Mouse (Mus musculus): Measurements from ENCODE around the gene Lrrc8c. TPM values are rescaled to one million over a fixed set of nuclear protein-coding genes. Genes with fewer than 3 reads are reported as not detected.
"Not testable (repeated sequence)": the region's sequence is repeated elsewhere in the genome, so short reads cannot be mapped to it uniquely, and the experiment has no call there.

Gene Lrrc8c
- total RNA-seq, 4 experiments from 2014 or later = 4.7 to 8.1 (median 5.5) TPM

DNA sequence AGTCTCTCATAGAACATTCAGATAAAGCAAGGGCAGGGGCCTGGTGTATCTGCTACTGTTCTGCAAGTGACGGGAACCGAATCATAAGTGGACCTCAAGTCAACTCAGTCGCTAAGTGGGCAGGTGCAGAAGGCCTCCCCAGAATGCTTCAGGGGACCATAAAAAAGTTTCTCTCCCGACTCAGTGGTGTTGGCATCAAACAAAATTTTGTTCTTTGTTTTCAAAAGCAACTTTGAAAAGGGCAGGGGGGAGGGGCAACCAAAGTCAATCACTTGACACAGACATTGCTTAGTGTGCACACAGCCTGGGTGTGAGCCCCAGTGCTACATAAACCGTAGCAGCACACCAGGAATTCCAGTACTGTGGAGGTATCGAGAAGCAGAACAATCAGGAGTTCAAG is 116.4 kb downstream of the Lrrc8c start:
- no peak for DNase-seq (ENCODE audit: low spot score in 2 of 2)

DNA sequence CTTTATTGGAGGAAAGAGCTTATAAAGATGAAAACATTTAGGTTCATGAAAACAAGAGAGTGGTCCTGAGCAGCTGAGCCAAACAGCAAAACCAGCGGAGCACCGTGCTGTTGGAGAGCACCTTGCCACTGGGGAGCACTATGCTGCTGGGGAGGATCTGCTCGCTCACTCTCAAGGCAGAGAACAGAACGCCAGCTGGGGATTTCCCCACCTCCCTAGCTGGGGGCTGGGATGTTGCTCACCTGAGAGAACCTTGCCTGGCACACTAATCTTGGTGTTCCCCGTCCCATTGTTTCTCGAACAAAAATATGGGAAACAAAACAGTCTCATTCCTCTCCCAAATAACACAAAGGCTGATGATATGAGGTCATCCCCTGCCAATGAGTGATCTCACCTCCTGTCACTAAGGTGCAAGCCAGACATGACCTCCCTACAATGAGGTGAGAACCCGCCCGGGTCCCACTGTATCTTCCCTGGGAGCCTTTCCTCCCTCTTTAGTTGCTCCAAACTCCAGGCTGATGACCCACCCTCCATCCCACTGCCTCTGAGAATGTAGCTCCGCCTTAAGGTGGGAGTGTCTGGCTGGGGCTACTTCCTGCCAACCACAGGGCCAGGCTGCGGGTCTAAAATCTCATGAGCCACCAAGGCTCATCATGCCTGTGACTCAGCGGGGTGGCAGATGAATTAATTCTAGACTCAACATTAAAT is 117.5 kb downstream of the Lrrc8c start:
- no peak for DNase-seq (ENCODE audit: low spot score in 2 of 2)

DNA sequence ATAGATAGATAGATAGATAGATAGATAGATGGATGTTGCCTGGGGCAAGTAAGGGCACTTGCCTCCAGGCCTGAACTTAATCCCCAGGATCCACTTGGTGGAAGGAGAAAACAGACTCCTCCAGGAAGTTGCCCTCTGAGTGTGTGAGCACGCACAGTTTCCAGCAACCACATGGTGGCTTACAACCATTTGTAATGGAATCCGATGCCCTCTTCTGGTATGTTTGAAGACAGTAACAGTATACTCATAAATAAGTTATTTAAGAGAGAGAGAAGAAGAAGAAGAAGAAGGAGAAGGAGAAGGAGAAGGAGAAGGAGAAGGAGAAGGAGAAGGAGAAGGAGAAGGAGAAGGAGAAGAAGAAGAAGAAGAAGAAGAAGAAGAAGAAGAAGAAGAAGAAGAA is 119.1 kb downstream of the Lrrc8c start:
- DNase-seq (ENCODE audit: low spot score in 2 of 2) = not testable (repeated sequence)

- no peak for DNase-seq (ENCODE audit: low spot score in 2 of 2)
These were observed 119.7 kb downstream of the Lrrc8c start for GRCm38 (mm10) chr5:105638916-105639315.

- DNase-seq (ENCODE audit: low spot score in 2 of 2) = no peak
These were observed 120.2 kb downstream of the Lrrc8c start for GRCm38 (mm10) chr5:105639363-105639762.

DNA sequence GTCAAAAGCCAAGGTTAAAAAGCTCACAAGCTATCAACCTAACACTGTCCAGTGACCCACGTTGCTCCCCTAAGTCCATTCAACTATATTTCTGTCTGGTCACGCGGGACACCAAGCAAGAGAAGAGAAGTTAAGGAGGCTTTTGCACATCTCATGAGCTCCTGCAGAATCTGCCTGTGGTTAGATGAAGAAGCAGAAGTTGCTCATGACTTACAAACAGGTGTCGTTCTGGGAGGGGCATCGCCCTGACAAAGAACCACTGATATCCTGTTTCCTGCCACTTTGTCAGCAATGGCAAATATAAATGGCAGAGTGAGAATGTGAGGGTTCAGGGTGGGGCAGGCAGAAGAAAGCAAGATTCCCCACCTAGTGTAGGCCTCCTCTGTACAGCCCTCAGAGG is 123.3 kb downstream of the Lrrc8c start:
- no peak for DNase-seq (ENCODE audit: low spot score in 2 of 2)

DNA sequence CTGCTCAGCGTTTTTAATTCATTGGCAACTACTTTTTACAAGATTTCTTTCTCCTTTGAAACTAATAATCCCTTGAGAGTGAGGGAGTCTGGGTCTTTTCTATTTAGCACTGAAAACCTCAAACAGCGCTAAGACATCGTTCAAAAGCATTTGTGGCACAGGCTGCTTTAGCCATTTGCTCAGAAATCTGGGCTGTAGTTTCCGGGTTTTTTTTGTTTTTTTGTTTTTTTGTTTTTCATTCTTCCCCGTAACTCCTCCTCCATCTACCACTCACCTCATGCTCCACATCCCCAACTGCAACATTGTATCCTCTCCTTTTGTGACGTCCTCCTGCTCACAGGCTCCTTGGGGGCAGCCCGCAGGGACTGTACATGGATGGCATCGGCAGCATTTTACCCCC is 124.1 kb downstream of the Lrrc8c start:
- no peak for DNase-seq (ENCODE audit: low spot score in 2 of 2)

- no peak for DNase-seq (ENCODE audit: low spot score in 2 of 2)
These were observed 125.0 kb downstream of the Lrrc8c start for GRCm38 (mm10) chr5:105644195-105644594.

GRCm38 (mm10) chr5:105647094-105647493 is 127.9 kb downstream of the Lrrc8c start:
- DNase-seq (ENCODE audit: low spot score in 2 of 2) = no peak

GRCm38 (mm10) chr5:105648648-105649287 is 129.6 kb downstream of the Lrrc8c start:
- DNase-seq (ENCODE audit: low spot score in 2 of 2) = no peak

GRCm38 (mm10) chr5:105649514-105650001 is 130.4 kb downstream of the Lrrc8c start:
- DNase-seq (ENCODE audit: low spot score in 2 of 2) = no peak

- no peak for DNase-seq (ENCODE audit: low spot score in 2 of 2)
These were observed 131.7 kb downstream of the Lrrc8c start for GRCm38 (mm10) chr5:105650728-105651479.

GRCm38 (mm10) chr5:105651561-105651991 is 132.4 kb downstream of the Lrrc8c start:
- no peak for DNase-seq (ENCODE audit: low spot score in 2 of 2)

DNA sequence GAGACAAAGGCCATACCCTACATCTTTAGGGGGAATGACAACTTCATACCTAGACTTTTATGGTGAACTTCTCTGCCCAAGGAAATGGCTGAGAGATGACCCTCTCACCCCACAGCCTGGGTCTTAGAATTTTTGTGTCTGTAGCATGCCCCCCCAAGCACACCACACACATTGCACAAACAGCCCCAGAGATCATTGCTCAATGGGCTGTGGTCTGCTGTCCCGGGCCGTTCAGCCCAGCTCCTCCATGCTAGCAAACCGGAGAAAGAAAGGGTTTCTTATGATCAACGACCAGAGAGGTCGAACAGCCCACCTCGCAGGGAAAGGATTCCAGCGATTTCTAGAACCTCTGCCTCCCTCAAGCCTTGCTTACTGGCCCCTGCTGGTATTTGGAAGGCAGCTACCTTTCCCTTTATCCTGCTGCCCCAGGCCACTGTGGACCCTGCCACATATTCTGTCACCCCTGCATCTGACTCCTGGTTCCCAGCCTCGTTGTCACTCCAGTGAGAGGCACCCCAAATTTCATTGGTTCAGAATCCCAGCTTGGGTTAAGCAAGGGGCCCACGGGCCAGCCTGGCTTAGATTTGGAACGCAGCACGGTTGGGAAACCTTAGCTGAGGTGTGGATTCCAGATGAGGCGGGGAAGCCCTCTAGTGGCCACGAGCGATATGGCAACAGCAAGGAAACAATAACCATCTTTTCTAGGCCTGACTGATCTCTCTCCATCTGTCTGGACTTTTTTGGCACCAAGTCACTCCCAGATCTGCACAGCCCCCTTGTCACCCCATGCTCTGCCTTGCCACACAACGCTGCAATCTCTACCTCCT is 135.3 kb downstream of the Lrrc8c start:
- peak; percentile 60 to 62 for DNase-seq (ENCODE audit: low spot score in 2 of 2)

DNA sequence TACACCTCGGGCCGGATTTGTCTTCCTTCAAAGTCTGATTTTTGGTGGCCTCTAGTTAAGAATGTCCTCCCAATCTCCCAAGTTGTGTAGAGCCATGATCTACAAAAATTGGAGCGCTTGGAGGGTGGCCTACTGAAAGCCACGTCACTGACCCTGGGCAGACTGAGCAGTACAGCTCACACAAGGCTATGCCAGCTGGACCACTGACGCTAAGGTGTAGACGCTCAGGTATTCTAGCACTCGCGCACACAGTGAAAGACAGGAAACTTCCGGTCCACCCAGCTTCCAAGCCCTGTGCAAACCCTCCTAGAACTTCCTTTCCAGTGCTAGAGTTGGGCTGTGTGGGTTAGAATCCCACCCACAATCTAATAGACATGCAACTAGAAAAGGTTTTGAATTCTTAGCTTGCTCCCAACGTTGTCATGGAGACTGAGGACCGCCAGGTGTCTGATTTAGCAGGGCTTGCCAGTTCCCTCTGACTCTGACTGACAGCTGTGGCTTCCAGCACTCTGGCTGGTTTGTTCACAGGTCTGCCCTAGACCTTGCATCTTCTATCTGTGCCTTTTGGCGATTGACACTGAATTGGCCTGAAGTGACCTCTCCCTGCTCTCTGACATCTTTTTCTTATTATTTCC is 136.0 kb downstream of the Lrrc8c start:
- no peak for DNase-seq (ENCODE audit: low spot score in 2 of 2)

- DNase-seq (ENCODE audit: low spot score in 2 of 2) = no peak
These were observed 142.7 kb downstream of the Lrrc8c start for GRCm38 (mm10) chr5:105661894-105662293.

Other genes starting within 250 kb of the Lrrc8c start
- gene Gm43302, start 225.7 kb upstream of the Lrrc8c start, total RNA-seq (2022) = 1 to 10 TPM in 1 of 4 experiments, under 1 TPM in 1, not detected in 2; 0.64 to 1.3 TPM
- 1 to 10 TPM; 4.6 to 7.9 (median 5.8) TPM for gene Gbp6, start 225.7 kb upstream of the Lrrc8c start, total RNA-seq (2022)
- 1 to 10 TPM in 2 of 4 experiments, under 1 TPM in 2; 0.91 to 1.7 (median 1.3) TPM for gene Lrrc8b, start 103.6 kb upstream of the Lrrc8c start, total RNA-seq (2022)
- gene Lrrc8d, start 180.6 kb downstream of the Lrrc8c start, total RNA-seq (2022) = 1 to 10 TPM; 3.0 to 3.5 (median 3.3) TPM

All from gastrocnemius, adult 8-10 months (tissue).